Mouse (Mus musculus): ENCODE measurements around the gene Grsf1. TPM values are rescaled to one million over a fixed set of nuclear protein-coding genes. Genes with fewer than 3 reads are reported as not detected.
A peak's percentile ranks its signal among the peaks of the same experiment; 100 is the strongest.

Grsf1 gene
- polyA plus RNA-seq, 1 experiment from 2014 or later: 78.4 TPM

DNA sequence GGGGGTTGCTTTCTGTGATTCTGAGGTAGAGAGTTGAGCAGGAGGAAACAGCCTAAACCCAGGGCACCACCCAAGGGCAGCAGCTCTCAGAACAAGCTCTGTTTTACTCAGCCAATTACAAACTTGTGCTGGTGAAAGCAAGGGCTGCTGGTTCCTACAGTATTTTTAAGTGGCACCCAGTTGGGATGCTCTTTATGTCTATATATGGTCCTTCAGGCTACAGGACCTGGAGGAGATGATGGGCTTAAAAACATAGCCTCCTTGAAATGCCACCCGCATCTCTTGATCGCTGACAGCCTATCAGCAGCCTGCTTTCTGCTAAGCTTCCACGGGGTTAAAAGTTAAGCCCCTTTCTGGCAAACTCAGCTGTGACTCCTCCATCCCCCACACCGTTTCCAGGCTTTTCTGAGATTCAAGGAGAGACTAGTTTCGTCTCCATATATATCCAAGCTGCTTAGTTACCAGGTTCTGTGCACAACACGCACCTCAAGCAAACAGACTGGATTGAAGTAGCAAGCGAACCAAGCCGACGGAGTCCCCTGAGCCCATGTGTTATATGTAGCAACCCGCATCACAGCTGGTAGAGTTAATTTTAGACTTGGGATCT lies 35.8 kb upstream of the Grsf1 start:
- Histone ChIP-seq H3K4me1 (ENCODE audit: control insufficient read depth, insufficient read depth, low read length) (no peaks in the 10 kb centered on the region), H3K9ac (ENCODE audit: low read depth, low read length) (no peak overlapping the region), H3K4me2 (replicated peaks; ENCODE audit: low read depth, low read length) (no peak overlapping the region), H3K9me3 (ENCODE audit: control insufficient read depth, low read length) (no peaks in the 10 kb centered on the region), H3K4me3 (ENCODE audit: low read length) (no peak overlapping the region), H3K36me3 (ENCODE audit: control insufficient read depth, insufficient read depth, low read length) (no peaks in the 10 kb centered on the region), H3K27ac (ENCODE audit: low read depth, low read length) (no peak overlapping the region), H3K27me3 (ENCODE audit: control insufficient read depth, insufficient read depth, low read length) (no peaks in the 10 kb centered on the region)
- no peak for ATAC-seq (ENCODE audit: low FRiP score, low TSS enrichment)
- 40% methylated on average over 10 of the region's 10 CpGs for WGBS

GRCm38 (mm10) chr5:88711128-88711527 lies 35.2 kb upstream of the Grsf1 start:
- Histone ChIP-seq H3K36me3 (ENCODE audit: control insufficient read depth, insufficient read depth, low read length) (no peaks in the 10 kb centered on the region), H3K4me3 (ENCODE audit: low read length) (no peak overlapping the region), H3K9me3 (ENCODE audit: control insufficient read depth, low read length) (no peaks in the 10 kb centered on the region), H3K27me3 (ENCODE audit: control insufficient read depth, insufficient read depth, low read length) (no peaks in the 10 kb centered on the region), H3K9ac (ENCODE audit: low read depth, low read length) (no peak overlapping the region), H3K4me1 (ENCODE audit: control insufficient read depth, insufficient read depth, low read length) (no peaks in the 10 kb centered on the region), H3K27ac (ENCODE audit: low read depth, low read length) (no peak overlapping the region), H3K4me2 (replicated peaks; ENCODE audit: low read depth, low read length) (no peak overlapping the region)
- 0 out of 2 replicates have a peak, but pooled peaks have one; percentile 24 for ATAC-seq (ENCODE audit: low FRiP score, low TSS enrichment)

DNA sequence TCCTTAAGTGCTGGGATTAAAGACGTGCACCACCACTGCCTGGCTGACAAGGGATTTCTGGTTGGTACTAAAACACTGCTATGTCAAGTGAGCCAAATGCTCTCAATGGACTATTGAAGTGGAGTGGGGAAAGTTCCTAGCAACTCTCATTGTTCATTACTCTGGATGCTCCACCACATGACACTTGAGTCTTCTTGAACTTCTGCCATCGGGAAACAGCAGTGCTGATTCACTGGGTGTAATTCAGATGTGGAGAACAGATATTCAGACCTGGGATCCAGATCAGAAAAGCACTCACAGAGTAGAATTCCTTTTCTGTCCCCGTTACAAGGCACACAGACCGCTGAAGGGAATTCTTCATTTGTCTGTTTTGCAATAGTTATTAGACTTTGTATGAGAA lies 27.6 kb upstream of the Grsf1 start:
- Histone ChIP-seq H3K9me3 (ENCODE audit: control insufficient read depth, low read length) (no peaks in the 10 kb centered on the region), H3K9ac (ENCODE audit: low read depth, low read length) (no peak overlapping the region), H3K4me2 (replicated peaks; ENCODE audit: low read depth, low read length) (no peak overlapping the region), H3K36me3 (ENCODE audit: control insufficient read depth, insufficient read depth, low read length) (no peaks in the 10 kb centered on the region), H3K27ac (ENCODE audit: low read depth, low read length) (no peak overlapping the region), H3K4me1 (ENCODE audit: control insufficient read depth, insufficient read depth, low read length) (no peaks in the 10 kb centered on the region), H3K4me3 (ENCODE audit: low read length) (no peak overlapping the region), H3K27me3 (ENCODE audit: control insufficient read depth, insufficient read depth, low read length) (no peaks in the 10 kb centered on the region)
- WGBS: 83% methylated on average over 4 of the region's 4 CpGs
- ATAC-seq (ENCODE audit: low FRiP score, low TSS enrichment): no peak

DNA sequence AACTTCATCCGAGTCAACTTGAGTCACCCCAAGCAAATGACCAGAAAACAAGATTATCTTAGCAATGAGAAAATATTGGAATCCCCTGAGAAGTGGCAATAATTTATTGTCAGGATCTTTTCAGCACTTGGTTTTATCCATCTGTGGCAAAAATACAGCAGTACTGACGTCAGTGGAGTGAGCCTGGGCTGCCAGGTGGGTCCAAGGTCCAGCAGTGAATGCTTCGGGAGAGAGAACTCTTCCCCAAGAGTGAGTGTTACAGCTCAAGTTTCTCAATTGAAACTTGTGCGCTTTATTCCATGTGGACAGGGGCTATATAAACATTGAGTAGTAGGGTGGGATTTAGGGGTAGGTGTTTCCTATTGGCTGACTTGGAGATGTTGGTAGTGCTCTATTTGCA lies 26.1 kb upstream of the Grsf1 start:
- no peaks in the 10 kb centered on the region for H3K4me1 ChIP-seq (ENCODE audit: control insufficient read depth, insufficient read depth, low read length)
- H3K9me3 ChIP-seq (ENCODE audit: control insufficient read depth, low read length): no peaks in the 10 kb centered on the region
- no peaks in the 10 kb centered on the region for H3K27me3 ChIP-seq (ENCODE audit: control insufficient read depth, insufficient read depth, low read length)
- H3K9ac ChIP-seq (ENCODE audit: low read depth, low read length): no peak overlapping the region
- H3K27ac ChIP-seq (ENCODE audit: low read depth, low read length): no peak overlapping the region
- no peaks in the 10 kb centered on the region for H3K36me3 ChIP-seq (ENCODE audit: control insufficient read depth, insufficient read depth, low read length)
- ATAC-seq (ENCODE audit: low FRiP score, low TSS enrichment): no peak
- 65% methylated on average over 4 of the region's 4 CpGs for WGBS
- no peak overlapping the region for H3K4me3 ChIP-seq (ENCODE audit: low read length)
- H3K4me2 ChIP-seq (replicated peaks; ENCODE audit: low read depth, low read length): no peak overlapping the region

GRCm38 (mm10) chr5:88699251-88699913 lies 23.4 kb upstream of the Grsf1 start:
- 82% methylated on average over 4 of the region's 4 CpGs for WGBS
- H3K4me1 ChIP-seq (ENCODE audit: control insufficient read depth, insufficient read depth, low read length): no peaks in the 10 kb centered on the region
- H3K4me3 ChIP-seq (ENCODE audit: low read length): no peak overlapping the region
- ATAC-seq (ENCODE audit: low FRiP score, low TSS enrichment): no peak
- H3K27me3 ChIP-seq (ENCODE audit: control insufficient read depth, insufficient read depth, low read length): no peaks in the 10 kb centered on the region
- no peak overlapping the region for H3K27ac ChIP-seq (ENCODE audit: low read depth, low read length)
- no peaks in the 10 kb centered on the region for H3K36me3 ChIP-seq (ENCODE audit: control insufficient read depth, insufficient read depth, low read length)
- H3K4me2 ChIP-seq (replicated peaks; ENCODE audit: low read depth, low read length): no peak overlapping the region
- no peaks in the 10 kb centered on the region for H3K9me3 ChIP-seq (ENCODE audit: control insufficient read depth, low read length)
- H3K9ac ChIP-seq (ENCODE audit: low read depth, low read length): no peak overlapping the region

GRCm38 (mm10) chr5:88697291-88697690 lies 21.3 kb upstream of the Grsf1 start:
- WGBS: 86% methylated on average over 5 of the region's 5 CpGs
- Histone ChIP-seq H3K4me1 (ENCODE audit: control insufficient read depth, insufficient read depth, low read length) (no peaks in the 10 kb centered on the region), H3K9ac (ENCODE audit: low read depth, low read length) (no peak overlapping the region), H3K36me3 (ENCODE audit: control insufficient read depth, insufficient read depth, low read length) (no peaks in the 10 kb centered on the region), H3K27ac (ENCODE audit: low read depth, low read length) (no peak overlapping the region), H3K4me2 (replicated peaks; ENCODE audit: low read depth, low read length) (no peak overlapping the region), H3K27me3 (ENCODE audit: control insufficient read depth, insufficient read depth, low read length) (no peaks in the 10 kb centered on the region), H3K4me3 (ENCODE audit: low read length) (no peak overlapping the region), H3K9me3 (ENCODE audit: control insufficient read depth, low read length) (no peaks in the 10 kb centered on the region)
- no peak for ATAC-seq (ENCODE audit: low FRiP score, low TSS enrichment)

DNA sequence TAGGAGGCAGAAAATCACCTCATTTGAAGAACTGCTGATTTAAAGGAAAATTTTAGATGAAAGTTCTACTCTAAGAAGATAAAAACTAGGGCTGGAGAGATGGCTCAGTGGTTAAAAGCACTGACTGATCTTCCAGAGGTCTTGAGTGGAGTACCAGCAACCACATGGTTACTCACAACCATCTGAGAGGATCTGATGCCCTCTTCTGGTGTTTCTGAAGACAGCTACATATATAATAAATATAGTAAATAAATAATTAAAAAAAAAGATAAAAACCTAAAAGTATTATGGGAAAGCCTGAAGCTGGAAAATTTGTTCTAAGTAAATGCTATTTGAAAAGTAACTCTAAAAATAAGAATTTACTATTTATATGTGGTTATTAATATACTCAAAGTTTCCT lies 17.1 kb upstream of the Grsf1 start:
- ATAC-seq (ENCODE audit: low FRiP score, low TSS enrichment): no peak
- Histone ChIP-seq H3K4me2 (replicated peaks; ENCODE audit: low read depth, low read length) (no peak overlapping the region), H3K4me1 (ENCODE audit: control insufficient read depth, insufficient read depth, low read length) (no peaks in the 10 kb centered on the region), H3K4me3 (ENCODE audit: low read length) (no peak overlapping the region), H3K9ac (ENCODE audit: low read depth, low read length) (no peak overlapping the region), H3K27me3 (ENCODE audit: control insufficient read depth, insufficient read depth, low read length) (no peaks in the 10 kb centered on the region), H3K27ac (ENCODE audit: low read depth, low read length) (no peak overlapping the region), H3K9me3 (ENCODE audit: control insufficient read depth, low read length) (no peaks in the 10 kb centered on the region), H3K36me3 (ENCODE audit: control insufficient read depth, insufficient read depth, low read length) (no peaks in the 10 kb centered on the region)

- Histone ChIP-seq H3K27ac (ENCODE audit: low read depth, low read length) (no peak overlapping the region), H3K9ac (ENCODE audit: low read depth, low read length) (no peak overlapping the region), H3K4me3 (ENCODE audit: low read length) (no peak overlapping the region), H3K27me3 (ENCODE audit: control insufficient read depth, insufficient read depth, low read length) (no peaks in the 10 kb centered on the region), H3K36me3 (ENCODE audit: control insufficient read depth, insufficient read depth, low read length) (no peaks in the 10 kb centered on the region), H3K4me1 (ENCODE audit: control insufficient read depth, insufficient read depth, low read length) (no peaks in the 10 kb centered on the region), H3K9me3 (ENCODE audit: control insufficient read depth, low read length) (no peaks in the 10 kb centered on the region), H3K4me2 (replicated peaks; ENCODE audit: low read depth, low read length) (no peak overlapping the region)
- ATAC-seq (ENCODE audit: low FRiP score, low TSS enrichment): no peak
- WGBS: 95% methylated on average over 4 of the region's 4 CpGs
Observed at GRCm38 (mm10) chr5:88692586-88692985, 16.6 kb upstream of the Grsf1 start.

DNA sequence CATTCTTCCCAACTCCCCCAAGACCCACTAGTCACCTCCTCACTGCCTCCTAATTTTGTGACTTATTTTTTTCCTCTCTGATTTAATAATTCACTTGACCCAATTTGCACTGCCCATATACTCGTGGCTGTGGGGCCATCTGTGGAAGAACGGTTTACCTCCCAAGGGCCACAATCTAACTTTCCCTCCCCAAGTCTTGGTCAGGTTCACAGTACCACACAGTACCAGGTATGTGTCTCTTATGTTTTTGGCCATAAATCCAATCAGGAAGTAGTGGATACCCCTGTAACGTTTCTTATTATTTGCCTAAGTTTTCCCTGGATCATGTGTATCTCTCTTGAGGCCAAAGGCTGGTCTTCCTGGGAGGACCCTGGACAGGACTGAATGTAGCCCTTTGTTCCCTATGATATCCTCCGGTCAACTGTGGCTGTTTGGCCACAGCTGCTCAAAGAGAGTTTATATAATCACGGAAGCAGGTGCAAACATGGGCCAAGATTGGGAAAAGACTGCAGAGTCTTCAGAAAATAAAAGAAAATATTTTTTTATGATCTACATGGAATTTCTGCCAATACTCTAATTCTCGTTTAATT lies 15.6 kb upstream of the Grsf1 start:
- Histone ChIP-seq H3K4me1 (ENCODE audit: control insufficient read depth, insufficient read depth, low read length) (no peaks in the 10 kb centered on the region), H3K4me3 (ENCODE audit: low read length) (no peak overlapping the region), H3K27me3 (ENCODE audit: control insufficient read depth, insufficient read depth, low read length) (no peaks in the 10 kb centered on the region), H3K36me3 (ENCODE audit: control insufficient read depth, insufficient read depth, low read length) (no peaks in the 10 kb centered on the region), H3K27ac (ENCODE audit: low read depth, low read length) (no peak overlapping the region), H3K9me3 (ENCODE audit: control insufficient read depth, low read length) (no peaks in the 10 kb centered on the region), H3K9ac (ENCODE audit: low read depth, low read length) (no peak overlapping the region), H3K4me2 (replicated peaks; ENCODE audit: low read depth, low read length) (no peak overlapping the region)
- no peak for ATAC-seq (ENCODE audit: low FRiP score, low TSS enrichment)
- WGBS: 77% methylated on average over 6 of the region's 6 CpGs
